Mouse (Mus musculus) limb, embryonic 12.5 days (tissue): Measurements from ENCODE around the gene Prpf40b. TPM values are rescaled to one million over a fixed set of nuclear protein-coding genes. Genes with fewer than 3 reads are reported as not detected.

Source experiments
- ATAC-seq: fragments of 200-750 bp; cut with Nextera tagmentation; 2 replicates; pipeline ENCODE4 v1.8.0; 2017; ENCODE audit warnings: low read depth, moderate TSS enrichment; ENCODE audit not compliant: insufficient number of reproducible peaks, insufficient read depth, low FRiP score, low TSS enrichment
- H3K27ac ChIP-seq: fragments of 300-500 bp; sonication (generic); 2 replicates; pipeline ENCODE4 v1.5.1; 2016; ENCODE audit warnings: mild to moderate bottlenecking, moderate library complexity
- H3K27me3 ChIP-seq: fragments of 300-500 bp; sonication (generic); 2 replicates; pipeline ENCODE4 v1.6.1; 2016; ENCODE audit warnings: mild to moderate bottlenecking, moderate library complexity
- H3K36me3 ChIP-seq: fragments of 300-500 bp; sonication (generic); 2 replicates; pipeline ENCODE4 v1.6.1; 2016; ENCODE audit warnings: mild to moderate bottlenecking, moderate library complexity
- H3K4me1 ChIP-seq: fragments of 300-500 bp; sonication (generic); replicated peaks from 2 replicates; pipeline ENCODE4 v1.6.1; 2016
- H3K4me2 ChIP-seq: fragments of 300-500 bp; sonication (generic); 2 replicates; pipeline ENCODE4 v1.6.1; 2016; ENCODE audit warnings: mild to moderate bottlenecking, moderate library complexity
- H3K4me3 ChIP-seq: fragments of 300-500 bp; sonication (generic); replicated peaks from 2 replicates; pipeline ENCODE4 v1.5.1; 2016; ENCODE audit warnings: mild to moderate bottlenecking
- H3K9ac ChIP-seq: fragments of 300-500 bp; sonication (generic); replicated peaks from 2 replicates; pipeline ENCODE4 v1.6.1; 2016; ENCODE audit warnings: mild to moderate bottlenecking, moderate library complexity
- H3K9me3 ChIP-seq: fragments of 300-500 bp; sonication (generic); 2 replicates; pipeline ENCODE4 v1.6.1; 2016; ENCODE audit warnings: mild to moderate bottlenecking, moderate library complexity
- WGBS: fragments of 180-500 bp; shearing (Covaris S2); methylation state at CpG from one replicate; pipeline ENCODE4 v1.1.7; 2016; 5-methylcytosine and 5-hydroxymethylcytosine counted together
- polyA plus RNA-seq: library from polyadenylated mRNA; unstranded; fragments of >200 nt; fragmentation: Nextera tagmentation; extraction: Ambion mirVana; gene quantifications from 2 replicates; pipeline ENCODE4 v1.2.1, GENCODE M21; 2016

The Prpf40b gene
- polyA plus RNA-seq, 1 experiment from 2014 or later: 74.6 TPM

DNA sequence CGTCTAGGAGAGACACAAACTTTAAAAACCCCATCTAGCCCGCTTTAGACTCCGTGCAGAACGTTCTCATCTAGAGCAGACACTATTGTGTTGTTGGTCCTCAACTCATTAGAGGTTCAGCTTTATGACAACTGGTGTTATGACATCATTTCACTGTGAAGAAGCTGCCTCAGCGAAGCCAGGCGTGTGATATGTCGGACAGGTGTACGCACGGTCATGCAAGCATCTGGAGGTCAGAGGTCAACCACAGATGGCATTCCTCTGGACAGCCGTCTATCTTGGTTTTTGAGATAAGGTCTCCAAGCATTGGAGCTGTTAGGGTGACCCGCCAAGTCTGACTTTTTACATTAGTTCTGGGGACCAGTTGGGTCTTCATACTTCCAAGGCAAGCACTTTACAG lies 4.3 kb upstream of the Prpf40b start:
- H3K36me3 ChIP-seq: no peaks in the 10 kb centered on the region
- H3K4me1 ChIP-seq: peaks cover 7% of the 10 kb centered on the region
- no peaks in the 10 kb centered on the region for H3K9me3 ChIP-seq
- no peak for ATAC-seq
- H3K27me3 ChIP-seq: no peaks in the 10 kb centered on the region
- H3K4me2 ChIP-seq: no peak overlapping the region
- H3K27ac ChIP-seq: no peak overlapping the region
- no peak overlapping the region for H3K4me3 ChIP-seq
- WGBS: 86% methylated on average over 11 of the region's 11 CpGs
- H3K9ac ChIP-seq: no peak overlapping the region

DNA sequence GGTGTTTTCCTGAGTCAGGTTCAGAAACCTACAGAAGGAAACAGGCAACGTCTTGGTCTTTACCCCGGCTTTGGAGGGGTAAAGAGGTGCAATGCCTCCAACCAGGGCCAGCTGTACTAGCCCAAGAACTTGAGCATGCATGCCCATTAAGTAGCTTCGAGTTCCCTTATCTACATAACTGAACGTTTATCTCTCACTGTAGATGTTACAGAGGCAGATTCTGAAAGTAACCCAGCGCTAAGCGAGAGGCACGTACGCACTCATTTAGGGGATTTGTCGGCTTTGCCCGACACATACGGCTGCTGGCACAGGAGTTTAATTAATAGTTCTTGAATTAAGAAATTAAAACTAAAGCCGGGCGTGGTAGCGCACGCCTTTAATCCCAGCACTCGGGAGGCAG lies 600 bp upstream of the Prpf40b start:
- Histone ChIP-seq H3K27me3 (no peaks in the 10 kb centered on the region), H3K4me3 (peak overlapping the region; percentile 68), H3K9ac (peak overlapping the region; percentile 72), H3K27ac (peak overlapping the region; percentile 93), H3K4me1 (peaks cover 19% of the 10 kb centered on the region), H3K9me3 (no peaks in the 10 kb centered on the region), H3K36me3 (no peaks in the 10 kb centered on the region), H3K4me2 (peak overlapping the region; percentile 66)
- 33% methylated on average over 16 of the region's 16 CpGs for WGBS
- ATAC-seq: no peak

DNA sequence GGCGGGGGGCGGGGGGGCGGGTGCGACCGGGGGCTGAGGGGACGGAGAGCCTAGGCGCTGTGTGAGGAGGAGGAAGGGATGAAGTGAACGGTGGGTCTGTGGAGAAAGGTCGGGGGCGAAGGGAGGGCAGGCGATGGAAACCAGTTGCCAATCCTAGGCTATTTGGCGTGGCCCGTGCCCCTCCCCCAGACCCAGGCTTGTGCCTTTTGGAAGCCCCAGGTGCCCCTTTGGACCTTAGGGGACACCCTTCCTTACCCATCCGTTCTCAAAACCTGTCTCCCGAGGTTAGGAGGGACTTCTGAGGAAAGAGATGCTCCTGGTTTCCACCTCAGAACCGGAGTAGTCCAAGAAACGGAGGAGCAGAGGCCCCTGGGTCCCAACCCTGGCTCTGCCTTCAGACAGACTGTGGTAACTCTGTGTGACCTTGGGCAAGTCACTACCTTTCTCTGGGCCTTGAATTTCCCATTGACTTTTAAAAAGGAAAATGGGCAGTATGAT lies 646 bp downstream of the Prpf40b start, which contains the start of gene Fam186b:
TSS of gene Fam186b (minus strand) at position 405 of the 498 bp plus-strand sequence.
- 2% methylated on average over 16 of the region's 17 CpGs for WGBS
- Histone ChIP-seq H3K27ac (peak within 1 kb of the TSS; percentile 93), H3K36me3 (peaks cover 6% of the 10 kb centered on the region; the same call in 1 of the 2 replicates), H3K9me3 (no peaks in the 10 kb centered on the region), H3K4me1 (peaks cover 19% of the 10 kb centered on the region), H3K27me3 (no peaks in the 10 kb centered on the region), H3K4me3 (peak within 1 kb of the TSS; percentile 68), H3K4me2 (peak within 1 kb of the TSS; percentile 66), H3K9ac (peak within 1 kb of the TSS; percentile 72)
- peak; percentile 75 for ATAC-seq

DNA sequence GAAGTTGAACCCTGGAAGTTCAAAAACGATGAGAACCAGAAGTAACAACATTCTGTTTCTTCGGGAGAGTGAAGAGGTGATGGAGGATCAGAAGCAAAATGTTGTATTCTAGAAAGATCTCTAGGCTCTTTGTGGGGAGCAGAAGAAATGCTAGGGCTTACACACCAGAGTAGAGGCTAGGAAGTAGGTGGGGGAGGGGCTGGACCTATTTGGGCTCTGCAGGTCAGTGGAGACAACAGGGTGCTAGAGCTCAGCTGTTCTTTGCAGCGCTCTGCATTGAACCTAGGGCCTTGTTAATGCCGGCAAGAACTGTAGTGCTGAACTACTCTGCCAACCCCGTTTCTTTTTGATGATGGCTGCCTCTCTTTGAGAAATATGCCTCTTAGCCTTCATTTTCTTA lies 1.3 kb downstream of the Prpf40b start:
- H3K9ac ChIP-seq: 0 out of 2 replicates have a peak overlapping the region, but pooled peaks have one; percentile 72
- H3K4me3 ChIP-seq: peak overlapping the region; percentile 68
- H3K4me2 ChIP-seq: peak overlapping the region; percentile 66

DNA sequence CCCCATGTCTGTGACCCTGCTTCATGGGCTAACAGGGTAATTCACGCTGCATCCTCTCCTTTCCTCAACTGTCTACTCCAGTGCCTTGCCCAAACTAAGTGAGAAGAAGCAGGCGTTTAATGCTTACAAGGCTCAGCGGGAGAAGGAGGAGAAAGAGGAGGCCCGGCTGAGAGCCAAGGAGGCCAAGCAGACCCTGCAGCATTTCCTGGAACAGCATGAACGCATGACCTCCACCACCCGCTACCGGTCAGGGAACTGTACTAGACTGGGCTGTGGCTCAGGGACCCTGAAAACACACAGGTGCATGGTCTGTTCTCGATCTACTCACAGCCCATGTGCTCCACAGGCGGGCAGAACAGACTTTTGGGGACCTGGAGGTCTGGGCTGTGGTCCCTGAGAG lies 12.6 kb downstream of the Prpf40b start:
- H3K9me3 ChIP-seq: no peaks in the 10 kb centered on the region
- no peaks in the 10 kb centered on the region for H3K27me3 ChIP-seq
- no peak overlapping the region for H3K27ac ChIP-seq
- H3K4me1 ChIP-seq: no peaks in the 10 kb centered on the region
- no peak for ATAC-seq
- H3K36me3 ChIP-seq: peaks cover 97% of the 10 kb centered on the region
- H3K9ac ChIP-seq: no peak overlapping the region
- no peak overlapping the region for H3K4me3 ChIP-seq
- WGBS: 86% methylated on average over 9 of the region's 9 CpGs
- H3K4me2 ChIP-seq: no peak overlapping the region

More for the DNA sequence above, 1.3 kb downstream of the Prpf40b start:
- peaks cover 6% of the 10 kb centered on the region; the same call in 1 of the 2 replicates for H3K36me3 ChIP-seq
- peaks cover 19% of the 10 kb centered on the region for H3K4me1 ChIP-seq
- H3K27ac ChIP-seq: 0 out of 2 replicates have a peak overlapping the region, but pooled peaks have one; percentile 2
- H3K9me3 ChIP-seq: no peaks in the 10 kb centered on the region
- H3K27me3 ChIP-seq: no peaks in the 10 kb centered on the region
- no peak for ATAC-seq
- 44% methylated on average over 5 of the region's 5 CpGs for WGBS

DNA sequence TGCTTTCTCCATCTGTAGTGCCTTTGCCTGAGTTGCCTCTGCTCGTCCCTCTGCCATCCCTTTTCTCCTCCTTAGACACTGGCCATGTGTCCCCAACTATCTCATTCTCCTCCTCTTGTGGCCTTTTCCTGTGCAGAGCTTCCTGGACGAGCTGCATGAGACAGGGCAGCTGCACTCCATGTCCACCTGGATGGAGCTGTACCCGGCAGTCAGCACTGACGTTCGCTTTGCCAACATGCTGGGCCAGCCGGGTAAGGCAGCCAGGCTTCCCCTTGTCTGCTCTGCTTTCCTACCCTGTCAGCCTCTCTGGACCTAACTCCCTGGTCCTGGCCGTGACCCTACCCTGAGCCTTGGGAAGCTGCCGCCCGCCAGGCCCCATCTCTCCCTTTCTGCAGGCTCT lies 14.7 kb downstream of the Prpf40b start:
- Histone ChIP-seq H3K27ac (no peak overlapping the region), H3K4me3 (no peak overlapping the region), H3K36me3 (peaks cover 99% of the 10 kb centered on the region), H3K4me1 (no peaks in the 10 kb centered on the region), H3K9me3 (no peaks in the 10 kb centered on the region), H3K9ac (no peak overlapping the region), H3K27me3 (no peaks in the 10 kb centered on the region), H3K4me2 (no peak overlapping the region)
- no peak for ATAC-seq
- WGBS: 88% methylated on average over 9 of the region's 9 CpGs

DNA sequence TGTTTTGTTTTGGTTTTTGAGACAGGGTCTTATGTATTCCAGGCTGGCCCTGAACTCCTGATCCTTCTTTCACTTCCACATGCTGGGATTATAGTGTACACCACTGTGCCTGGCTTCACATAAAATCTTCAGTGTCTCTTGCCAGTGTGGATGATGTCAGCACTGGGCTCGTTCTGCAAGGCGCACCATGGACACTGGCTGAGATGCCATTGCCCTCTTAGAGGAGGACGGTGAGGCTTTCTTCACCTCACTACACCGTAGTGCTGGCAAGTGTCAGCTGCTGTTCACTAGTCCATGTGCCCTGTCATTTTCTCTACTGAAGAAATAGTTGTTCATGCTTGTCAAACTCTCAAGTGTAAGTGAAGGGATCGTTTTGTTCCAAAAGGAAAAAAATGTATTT lies 15.7 kb downstream of the Prpf40b start:
- no peak for ATAC-seq
- Histone ChIP-seq H3K27ac (no peak overlapping the region), H3K9ac (no peak overlapping the region), H3K4me3 (no peak overlapping the region), H3K4me2 (no peak overlapping the region), H3K36me3 (peaks cover 99% of the 10 kb centered on the region), H3K9me3 (no peaks in the 10 kb centered on the region), H3K27me3 (no peaks in the 10 kb centered on the region), H3K4me1 (no peaks in the 10 kb centered on the region)
- 94% methylated on average over 5 of the region's 5 CpGs for WGBS

DNA sequence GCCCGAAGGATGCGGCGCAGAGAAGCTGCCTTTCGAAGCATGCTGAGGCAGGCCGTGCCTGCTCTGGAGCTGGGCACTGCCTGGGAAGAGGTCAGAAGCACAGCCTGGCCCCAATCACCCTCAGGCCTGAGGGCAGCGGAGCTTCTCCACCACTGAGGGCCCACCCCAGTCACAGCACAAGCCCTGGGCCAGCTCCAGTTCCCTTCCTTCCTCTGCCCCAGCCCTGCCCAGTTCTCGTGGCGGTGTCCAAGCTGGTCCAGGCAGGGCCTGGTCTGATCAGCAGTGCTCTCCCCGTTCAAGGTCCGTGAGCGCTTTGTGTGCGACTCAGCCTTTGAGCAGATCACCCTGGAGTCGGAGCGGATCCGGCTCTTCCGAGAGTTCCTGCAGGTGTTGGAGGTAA lies 20.0 kb downstream of the Prpf40b start:
- H3K36me3 ChIP-seq: peaks cover 99% of the 10 kb centered on the region
- no peaks in the 10 kb centered on the region for H3K27me3 ChIP-seq
- no peak for ATAC-seq
- H3K27ac ChIP-seq: 0 out of 2 replicates have a peak overlapping the region, but pooled peaks have one; percentile 50
- no peak overlapping the region for H3K4me3 ChIP-seq
- H3K9ac ChIP-seq: no peak overlapping the region
- H3K4me1 ChIP-seq: no peaks in the 10 kb centered on the region
- no peaks in the 10 kb centered on the region for H3K9me3 ChIP-seq
- WGBS: 92% methylated on average over 16 of the region's 16 CpGs
- H3K4me2 ChIP-seq: no peak overlapping the region

DNA sequence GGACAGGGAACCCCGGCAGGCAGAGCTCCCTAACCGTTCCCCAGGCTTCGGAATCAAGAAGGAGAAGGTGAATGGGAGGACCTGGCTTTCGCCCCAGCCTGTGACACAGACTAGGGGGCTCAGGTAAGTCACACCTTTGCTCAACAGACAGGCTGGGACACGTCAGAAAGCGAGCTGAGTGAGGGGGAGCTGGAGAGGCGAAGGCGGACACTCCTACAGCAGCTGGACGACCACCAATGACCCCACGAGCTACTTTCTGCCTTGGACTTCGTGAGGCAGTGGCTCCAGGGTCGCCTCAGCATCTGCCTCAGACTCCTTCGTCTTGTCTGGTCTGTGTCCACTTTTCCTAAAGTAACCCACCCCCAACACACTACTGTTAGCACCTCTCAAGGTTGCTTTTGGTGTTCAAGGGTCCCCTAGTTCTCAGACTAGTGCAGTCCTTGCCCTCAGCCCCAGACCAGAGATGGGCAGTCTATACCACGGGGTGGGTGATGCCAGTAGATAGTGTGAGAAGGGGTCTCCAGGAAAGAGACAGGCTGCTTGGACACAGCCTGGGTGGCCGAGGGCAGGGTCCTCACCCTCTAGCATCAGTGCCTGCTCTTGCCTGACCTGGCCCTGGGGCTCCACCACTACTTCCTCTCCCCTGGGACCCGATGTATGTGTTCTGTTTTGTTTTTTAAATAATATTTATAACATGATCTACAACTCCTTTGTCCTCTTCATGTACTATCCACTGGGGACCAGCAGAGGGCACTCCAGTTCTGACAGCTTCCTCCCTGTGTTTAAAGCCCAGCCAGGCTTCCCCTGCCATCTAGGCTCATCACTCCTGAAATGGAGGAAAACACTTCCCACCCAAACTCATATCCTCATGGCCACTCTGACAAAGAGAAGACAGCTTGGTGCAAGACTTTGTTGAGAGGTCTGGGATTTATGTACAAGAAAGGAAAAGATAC lies 21.7 kb downstream of the Prpf40b start:
- 0 out of 2 replicates have a peak, but pooled peaks cover 3% of the 10 kb centered on the region for H3K4me1 ChIP-seq
- no peak overlapping the region for H3K4me2 ChIP-seq
- H3K27ac ChIP-seq: peak overlapping the region; percentile 77; the same call in 1 of the 2 replicates
- no peaks in the 10 kb centered on the region for H3K9me3 ChIP-seq
- peaks cover 99% of the 10 kb centered on the region for H3K36me3 ChIP-seq
- ATAC-seq: peak; percentile 56
- H3K9ac ChIP-seq: no peak overlapping the region
- H3K27me3 ChIP-seq: no peaks in the 10 kb centered on the region
- H3K4me3 ChIP-seq: no peak overlapping the region
- 75% methylated on average over 16 of the region's 16 CpGs for WGBS

DNA sequence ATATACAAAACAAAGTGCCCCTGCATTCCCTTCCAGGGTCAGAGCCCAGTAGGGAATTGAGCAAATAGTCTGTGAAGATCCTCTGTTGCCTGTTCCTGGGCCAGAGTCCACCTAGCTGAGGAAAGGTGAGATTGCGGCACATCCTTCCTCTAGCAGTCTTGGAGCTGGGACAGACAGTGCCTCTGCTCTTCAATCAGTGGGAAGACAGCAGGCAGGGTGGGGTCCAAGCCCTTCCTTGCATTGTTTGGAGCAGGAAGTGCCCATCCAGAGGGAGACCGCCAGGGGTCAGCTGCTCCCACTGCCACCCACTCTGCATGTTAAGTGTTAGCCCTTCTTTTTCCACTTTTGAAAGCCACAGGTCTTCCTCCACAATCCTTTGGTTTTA lies 22.4 kb downstream of the Prpf40b start:
- H3K9ac ChIP-seq: no peak overlapping the region

DNA sequence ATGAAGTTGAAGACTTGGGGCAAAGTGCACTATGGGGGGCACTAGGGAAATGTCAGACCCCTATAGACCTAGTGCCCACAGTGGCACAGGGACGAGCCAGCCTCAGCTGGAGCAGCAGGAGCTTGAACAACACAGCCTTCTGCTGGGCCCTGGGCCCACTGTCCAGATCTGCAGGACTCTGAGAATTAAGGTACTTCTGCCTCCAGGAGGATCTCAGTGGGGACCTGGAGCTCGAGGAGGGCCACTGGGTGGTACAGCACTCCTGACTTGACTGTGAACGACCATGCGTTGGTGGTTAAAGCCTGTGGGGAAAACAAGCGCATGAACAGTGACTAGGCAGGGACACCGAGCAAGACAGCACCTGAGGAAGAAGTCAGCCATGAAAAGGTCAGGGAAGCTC lies 23.2 kb downstream of the Prpf40b start:
- H3K9ac ChIP-seq: no peak overlapping the region
- 0 out of 2 replicates have a peak, but pooled peaks cover 3% of the 10 kb centered on the region for H3K4me1 ChIP-seq
- H3K27ac ChIP-seq: peak overlapping the region; percentile 46; the same call in 1 of the 2 replicates
- no peak overlapping the region for H3K4me2 ChIP-seq
- no peak overlapping the region for H3K4me3 ChIP-seq
- ATAC-seq: no peak
- H3K9me3 ChIP-seq: no peaks in the 10 kb centered on the region
- 89% methylated on average over 6 of the region's 6 CpGs for WGBS
- H3K27me3 ChIP-seq: no peaks in the 10 kb centered on the region
- H3K36me3 ChIP-seq: peaks cover 99% of the 10 kb centered on the region

More for the DNA sequence above, 22.4 kb downstream of the Prpf40b start:
- ATAC-seq: no peak
- Histone ChIP-seq H3K27me3 (no peaks in the 10 kb centered on the region), H3K9me3 (no peaks in the 10 kb centered on the region), H3K36me3 (peaks cover 99% of the 10 kb centered on the region), H3K4me3 (no peak overlapping the region), H3K4me1 (0 out of 2 replicates have a peak, but pooled peaks cover 3% of the 10 kb centered on the region), H3K27ac (peak overlapping the region; percentile 77), H3K4me2 (no peak overlapping the region)
- 81% methylated on average over 2 of the region's 2 CpGs for WGBS
